Mouse (Mus musculus) midbrain, embryonic 14.5 days (tissue): ENCODE data around the gene Smim26. TPM values are rescaled to one million over a fixed set of nuclear protein-coding genes. Genes with fewer than 3 reads are reported as not detected.

ENCODE experiments used
- ATAC-seq: fragments of 200-750 bp; cut with Nextera tagmentation; 2 replicates; pipeline ENCODE4 v1.8.0; 2017; ENCODE audit warnings: moderate number of reproducible peaks, moderate library complexity; ENCODE audit not compliant: low FRiP score, low TSS enrichment
- DNase-seq: peaks from one replicate; pipeline ENCODE4 v3.0.0-alpha.2; 2015
- H3K27ac ChIP-seq: fragments of 300-500 bp; sonication (generic); replicated peaks from 2 replicates; pipeline ENCODE4 v1.5.1; 2014; ENCODE audit warnings: mild to moderate bottlenecking, low read depth, low read length, moderate library complexity
- H3K27me3 ChIP-seq: fragments of 300-500 bp; sonication (generic); 2 replicates; pipeline ENCODE4 v1.6.1; 2014; ENCODE audit warnings: low read length, control low read depth, mixed read lengths; ENCODE audit not compliant: control insufficient read depth, insufficient read depth
- H3K36me3 ChIP-seq: fragments of 300-500 bp; sonication (generic); 2 replicates; pipeline ENCODE4 v1.6.1; 2014; ENCODE audit warnings: low read length, control low read depth; ENCODE audit not compliant: control insufficient read depth, insufficient read depth
- H3K4me1 ChIP-seq: fragments of 300-500 bp; sonication (generic); 2 replicates; pipeline ENCODE4 v1.6.1; 2014; ENCODE audit warnings: mild to moderate bottlenecking, antibody characterized with exemption, low read length, control low read depth; ENCODE audit not compliant: control insufficient read depth, insufficient read depth
- H3K4me2 ChIP-seq: fragments of 300-500 bp; sonication (generic); 2 replicates; pipeline ENCODE4 v1.6.1; 2014; ENCODE audit warnings: mild to moderate bottlenecking, low read length, moderate library complexity
- H3K4me3 ChIP-seq: fragments of 300-500 bp; sonication (generic); replicated peaks from 2 replicates; pipeline ENCODE4 v1.5.1; 2014; ENCODE audit warnings: low read depth, low read length
- H3K9ac ChIP-seq: fragments of 300-500 bp; sonication (generic); replicated peaks from 2 replicates; pipeline ENCODE4 v1.6.1; 2014; ENCODE audit warnings: mild to moderate bottlenecking, low read length, moderate library complexity
- H3K9me3 ChIP-seq: fragments of 300-500 bp; sonication (generic); 2 replicates; pipeline ENCODE4 v1.6.1; 2016; ENCODE audit warnings: low read length, control low read depth, mixed read lengths; ENCODE audit not compliant: control insufficient read depth
- WGBS: fragments of 180-500 bp; shearing (Covaris S2); extraction: QIAGEN DNeasy Blood & Tissue Kit; methylation state at CpG from one replicate; pipeline ENCODE4 v1.1.7; 2014; 5-methylcytosine and 5-hydroxymethylcytosine counted together
- polyA plus RNA-seq: library from polyadenylated mRNA; unstranded; fragments of >200 nt; fragmentation: Nextera tagmentation; extraction: Ambion mirVana; gene quantifications from 2 replicates; pipeline ENCODE4 v1.2.1, GENCODE M21; 2014

The Smim26 gene
- polyA plus RNA-seq: 55.4 and 70.5 TPM in 2 replicates

GRCm38 (mm10) chr2:144593951-144594651, at the start of gene Smim26:
Smim26 (plus strand) TSS chr2:144594054.
- Histone ChIP-seq H3K36me3 (peaks cover 12% of the 10 kb centered on the region; the same call in 1 of the 2 replicates), H3K27me3 (no peaks in the 10 kb centered on the region), H3K9me3 (no peaks in the 10 kb centered on the region), H3K4me1 (peaks cover 6% of the 10 kb centered on the region), H3K4me2 (peak within 1 kb of the TSS; percentile 71), H3K9ac (peak within 1 kb of the TSS; percentile 56), H3K4me3 (peak within 1 kb of the TSS; percentile 56), H3K27ac (0 out of 2 replicates have a peak within 1 kb of the TSS, but pooled peaks have one; percentile 42)
- WGBS: 3% methylated on average over 31 of the region's 31 CpGs
- DNase-seq (peak; percentile 92), ATAC-seq (peak; percentile 93)

- no peak overlapping the region for H3K4me3 ChIP-seq
- H3K4me2 ChIP-seq: no peak overlapping the region
- DNase-seq (no peak), ATAC-seq (no peak)
- no peaks in the 10 kb centered on the region for H3K9me3 ChIP-seq
- H3K27ac ChIP-seq: no peak overlapping the region
- no peaks in the 10 kb centered on the region for H3K4me1 ChIP-seq
- 94% methylated on average over 6 of the region's 6 CpGs for WGBS
- H3K27me3 ChIP-seq: no peaks in the 10 kb centered on the region
- peaks cover 70% of the 10 kb centered on the region for H3K36me3 ChIP-seq
- no peak overlapping the region for H3K9ac ChIP-seq
Observed at GRCm38 (mm10) chr2:144544630-144545029, 49.2 kb upstream of the Smim26 start.

GRCm38 (mm10) chr2:144545061-144545460, 48.8 kb upstream of the Smim26 start:
- no peak overlapping the region for H3K27ac ChIP-seq
- no peak overlapping the region for H3K4me2 ChIP-seq
- peaks cover 66% of the 10 kb centered on the region for H3K36me3 ChIP-seq
- peaks cover 3% of the 10 kb centered on the region; the same call in 1 of the 2 replicates for H3K4me1 ChIP-seq
- H3K4me3 ChIP-seq: no peak overlapping the region
- 94% methylated on average over 2 of the region's 2 CpGs for WGBS
- no peak for ATAC-seq
- H3K27me3 ChIP-seq: no peaks in the 10 kb centered on the region
- H3K9me3 ChIP-seq: no peaks in the 10 kb centered on the region
- H3K9ac ChIP-seq: no peak overlapping the region
- DNase-seq: no peak

GRCm38 (mm10) chr2:144545481-144545880, 48.4 kb upstream of the Smim26 start:
- DNase-seq: no peak
- H3K4me3 ChIP-seq: no peak overlapping the region
- no peak overlapping the region for H3K27ac ChIP-seq
- peaks cover 4% of the 10 kb centered on the region; the same call in 1 of the 2 replicates for H3K4me1 ChIP-seq
- H3K9me3 ChIP-seq: no peaks in the 10 kb centered on the region
- ATAC-seq: no peak
- H3K9ac ChIP-seq: no peak overlapping the region
- WGBS: 86% methylated on average over 1 of the region's 1 CpGs
- H3K27me3 ChIP-seq: no peaks in the 10 kb centered on the region
- H3K36me3 ChIP-seq: peaks cover 62% of the 10 kb centered on the region
- no peak overlapping the region for H3K4me2 ChIP-seq

- no peak overlapping the region for H3K4me2 ChIP-seq
Observed at GRCm38 (mm10) chr2:144547559-144547958, 46.3 kb upstream of the Smim26 start.

GRCm38 (mm10) chr2:144550529-144550928, 43.3 kb upstream of the Smim26 start, which contains the start of gene Rbbp9:
Rbbp9 (minus strand) TSS chr2:144550869.
- Histone ChIP-seq H3K4me3 (peak within 1 kb of the TSS; percentile 76), H3K9me3 (no peaks in the 10 kb centered on the region), H3K27me3 (no peaks in the 10 kb centered on the region), H3K27ac (peak within 1 kb of the TSS; percentile 86), H3K4me2 (peak within 1 kb of the TSS; percentile 70), H3K9ac (peak within 1 kb of the TSS; percentile 81), H3K36me3 (peaks cover 23% of the 10 kb centered on the region), H3K4me1 (peaks cover 9% of the 10 kb centered on the region; the same call in 1 of the 2 replicates)
- peak; percentile 97 for ATAC-seq
- under 1% methylated on average over 17 of the region's 17 CpGs for WGBS
- DNase-seq: peak; percentile 92

More at GRCm38 (mm10) chr2:144547559-144547958, 46.3 kb upstream of the Smim26 start:
- Histone ChIP-seq H3K9ac (no peak overlapping the region), H3K4me1 (peaks cover 4% of the 10 kb centered on the region; the same call in 1 of the 2 replicates), H3K36me3 (peaks cover 50% of the 10 kb centered on the region), H3K9me3 (no peaks in the 10 kb centered on the region), H3K4me3 (no peak overlapping the region), H3K27ac (no peak overlapping the region), H3K27me3 (no peaks in the 10 kb centered on the region)
- DNase-seq (no peak), ATAC-seq (no peak)
- WGBS: 78% methylated on average over 4 of the region's 4 CpGs

GRCm38 (mm10) chr2:144553905-144554304, 39.9 kb upstream of the Smim26 start:
- DNase-seq (no peak), ATAC-seq (no peak)
- H3K27me3 ChIP-seq: no peaks in the 10 kb centered on the region
- H3K9me3 ChIP-seq: no peaks in the 10 kb centered on the region
- H3K9ac ChIP-seq: no peak overlapping the region
- no peak overlapping the region for H3K4me3 ChIP-seq
- H3K27ac ChIP-seq: no peak overlapping the region
- no peak overlapping the region for H3K4me2 ChIP-seq
- H3K36me3 ChIP-seq: no peaks in the 10 kb centered on the region
- 92% methylated on average over 3 of the region's 3 CpGs for WGBS
- peaks cover 15% of the 10 kb centered on the region; the same call in 1 of the 2 replicates for H3K4me1 ChIP-seq

- 2% methylated on average over 14 of the region's 14 CpGs for WGBS
- DNase-seq: peak; percentile 25
- no peaks in the 10 kb centered on the region for H3K27me3 ChIP-seq
- H3K9me3 ChIP-seq: no peaks in the 10 kb centered on the region
- peak overlapping the region; percentile 55 for H3K9ac ChIP-seq
- no peak for ATAC-seq
- peaks cover 11% of the 10 kb centered on the region; the same call in 1 of the 2 replicates for H3K4me1 ChIP-seq
- peak overlapping the region; percentile 80 for H3K27ac ChIP-seq
- H3K4me3 ChIP-seq: peak overlapping the region; percentile 68
- peaks cover 11% of the 10 kb centered on the region for H3K36me3 ChIP-seq
- H3K4me2 ChIP-seq: peak overlapping the region; percentile 76
Observed at GRCm38 (mm10) chr2:144555286-144555819, 38.5 kb upstream of the Smim26 start.
